Mouse (Mus musculus) kidney, embryonic 14.5 days (tissue): ENCODE measurements around the gene Cacna2d2. TPM values are rescaled to one million over a fixed set of nuclear protein-coding genes. Genes with fewer than 3 reads are reported as not detected.

Experiments used
- ATAC-seq: fragments of 200-750 bp; cut with Nextera tagmentation; 2 replicates; pipeline ENCODE4 v1.8.0; 2017; ENCODE audit warnings: moderate number of reproducible peaks, mild to moderate bottlenecking, moderate TSS enrichment, moderate library complexity; ENCODE audit not compliant: low FRiP score, low TSS enrichment
- H3K27ac ChIP-seq: fragments of 300-500 bp; sonication (generic); 2 replicates; pipeline ENCODE4 v1.5.1; 2014; ENCODE audit warnings: low read depth, mild to moderate bottlenecking, low read length, moderate library complexity, mixed read lengths
- H3K27me3 ChIP-seq: fragments of 300-500 bp; sonication (generic); 2 replicates; pipeline ENCODE4 v1.6.1; 2014; ENCODE audit warnings: mild to moderate bottlenecking, low read length; ENCODE audit not compliant: control insufficient read depth, insufficient read depth
- H3K36me3 ChIP-seq: fragments of 300-500 bp; sonication (generic); 2 replicates; pipeline ENCODE4 v1.6.1; 2014; ENCODE audit warnings: low read length, mixed read lengths; ENCODE audit not compliant: control insufficient read depth, insufficient read depth
- H3K4me1 ChIP-seq: fragments of 300-500 bp; sonication (generic); 2 replicates; pipeline ENCODE4 v1.6.1; 2014; ENCODE audit warnings: low read length, mixed read lengths; ENCODE audit not compliant: control insufficient read depth, insufficient read depth
- H3K4me2 ChIP-seq: fragments of 300-500 bp; sonication (generic); replicated peaks from 2 replicates; pipeline ENCODE4 v1.6.1; 2014; ENCODE audit warnings: low read depth, mild to moderate bottlenecking, low read length
- H3K4me3 ChIP-seq: fragments of 300-500 bp; sonication (generic); 2 replicates; pipeline ENCODE4 v1.5.1; 2014; ENCODE audit warnings: mild to moderate bottlenecking, low read length
- H3K9ac ChIP-seq: fragments of 300-500 bp; sonication (generic); 2 replicates; pipeline ENCODE4 v1.6.1; 2014; ENCODE audit warnings: low read depth, mild to moderate bottlenecking, low read length, moderate library complexity
- H3K9me3 ChIP-seq: fragments of 300-500 bp; sonication (generic); 2 replicates; pipeline ENCODE4 v1.6.1; 2016; ENCODE audit warnings: low read length; ENCODE audit not compliant: control insufficient read depth
- WGBS: fragments of 180-500 bp; shearing (Covaris S2); extraction: QIAGEN DNeasy Blood & Tissue Kit; methylation state at CpG from one replicate; pipeline ENCODE4 v1.1.7; 2014; 5-methylcytosine and 5-hydroxymethylcytosine counted together
- polyA plus RNA-seq: library from polyadenylated mRNA; unstranded; fragments of >200 nt; fragmentation: Nextera tagmentation; extraction: Ambion mirVana; gene quantifications from 2 replicates; pipeline ENCODE4 v1.2.1, GENCODE M21; 2014

Gene Cacna2d2
- polyA plus RNA-seq, 1 experiment from 2014 or later = 0.77 TPM

DNA sequence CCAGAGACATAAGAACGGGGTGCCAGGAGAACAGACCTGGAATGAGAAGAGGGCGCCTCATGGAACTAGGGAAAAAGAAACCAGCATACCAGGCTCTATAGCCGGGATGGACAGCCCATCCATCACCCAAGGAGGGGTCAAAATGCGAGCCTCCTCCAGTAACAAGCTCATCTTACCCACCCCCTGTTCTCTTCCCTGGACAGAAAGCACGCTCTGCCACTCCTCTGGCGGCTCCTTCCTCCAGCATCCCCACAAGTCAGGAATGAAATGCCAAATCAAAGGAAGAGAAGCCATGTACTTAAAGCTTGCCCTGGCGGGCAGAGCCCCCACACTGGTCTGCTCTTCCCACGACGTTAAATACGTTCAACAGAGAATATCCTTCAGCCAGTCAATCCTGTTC, 141.6 kb downstream of the Cacna2d2 start:
- 22% methylated on average over 10 of the region's 10 CpGs for WGBS
- Histone ChIP-seq H3K36me3 (peaks cover 48% of the 10 kb centered on the region), H3K27me3 (no peaks in the 10 kb centered on the region), H3K4me3 (peak overlapping the region; percentile 45), H3K4me1 (peaks cover 22% of the 10 kb centered on the region), H3K4me2 (peak overlapping the region; percentile 77), H3K9me3 (no peaks in the 10 kb centered on the region), H3K27ac (no peak overlapping the region), H3K9ac (0 out of 2 replicates have a peak overlapping the region, but pooled peaks have one; percentile 0)
- ATAC-seq = 0 out of 2 replicates have a peak, but pooled peaks have one; percentile 0

DNA sequence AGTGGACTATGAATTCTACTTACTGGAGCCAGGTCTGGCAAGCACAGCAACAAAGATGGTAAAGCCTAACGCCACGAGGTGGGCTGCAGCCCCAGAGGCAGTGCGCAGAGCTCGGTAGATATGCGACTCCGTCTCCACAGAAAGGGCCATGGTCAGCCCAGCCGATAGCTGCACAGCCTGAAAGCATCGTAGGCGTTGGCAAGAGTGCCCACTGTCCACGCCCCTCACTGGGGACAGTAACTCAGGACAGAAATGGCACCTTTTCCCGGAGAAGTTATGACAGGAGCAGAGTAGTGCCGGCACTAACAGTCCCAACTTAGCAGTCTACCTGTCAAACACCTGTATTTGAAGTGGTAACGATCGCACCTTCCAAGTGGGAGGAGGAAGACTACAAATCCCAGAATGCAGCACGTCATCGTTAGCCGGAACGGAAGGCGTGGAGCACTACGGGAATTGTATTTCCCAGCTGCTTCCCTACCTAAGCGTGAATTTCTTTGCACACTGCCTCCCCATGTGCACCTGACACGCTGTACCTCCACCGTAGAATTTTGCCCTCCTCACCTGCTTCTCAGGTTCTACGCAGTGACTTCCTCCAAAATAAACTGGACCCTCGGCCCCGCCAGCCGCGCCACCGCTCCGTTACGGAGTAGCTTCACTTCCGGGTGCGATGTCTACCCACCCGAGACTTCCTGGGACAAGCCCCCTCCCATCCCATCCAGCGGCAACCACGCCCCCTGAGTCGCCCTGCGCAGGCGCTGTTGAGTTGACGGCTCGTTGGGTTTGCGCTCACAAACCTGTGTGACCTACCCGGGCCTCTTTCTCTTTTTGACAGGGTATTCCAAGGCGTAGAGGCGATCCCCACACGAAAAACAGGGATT, 142.3 kb downstream of the Cacna2d2 start, which contains the start of the genes Cyb561d2 and Nprl2:
Gene Cyb561d2, minus strand, starts transcription at position 720 of the 878 bp plus-strand sequence.
Gene Nprl2, plus strand, starts transcription at position 753 of the 878 bp plus-strand sequence.
- peak; percentile 85 for ATAC-seq
- H3K4me3 ChIP-seq = peak within 1 kb of the TSS; percentile 45
- 1% methylated on average over 46 of the region's 46 CpGs for WGBS
- peak within 1 kb of the TSS; percentile 77 for H3K4me2 ChIP-seq
- peaks cover 18% of the 10 kb centered on the region for H3K4me1 ChIP-seq
- H3K9me3 ChIP-seq = no peaks in the 10 kb centered on the region
- peak within 1 kb of the TSS; percentile 65 for H3K9ac ChIP-seq
- 0 out of 2 replicates have a peak within 1 kb of the TSS, but pooled peaks have one; percentile 44 for H3K27ac ChIP-seq
- H3K27me3 ChIP-seq = no peaks in the 10 kb centered on the region
- H3K36me3 ChIP-seq = peaks cover 46% of the 10 kb centered on the region

DNA sequence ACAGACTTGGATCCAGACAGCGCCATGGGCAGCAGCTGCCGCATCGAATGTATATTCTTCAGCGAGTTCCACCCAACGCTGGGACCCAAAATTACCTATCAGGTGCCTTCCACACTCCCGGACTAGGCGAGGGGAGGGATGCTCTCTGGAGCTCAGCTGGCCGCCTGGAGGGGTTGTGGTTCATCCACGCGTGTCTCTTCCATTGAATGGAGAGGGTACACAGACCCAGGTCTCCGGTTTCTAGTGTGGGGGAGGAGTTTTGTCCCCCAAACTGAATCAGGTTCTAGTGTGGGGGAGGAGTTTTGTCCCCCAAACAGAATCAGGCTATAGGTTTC, 142.9 kb downstream of the Cacna2d2 start:
- H3K4me3 ChIP-seq = peak overlapping the region; percentile 45
- WGBS = under 1% methylated on average over 11 of the region's 11 CpGs
- 0 out of 2 replicates have a peak overlapping the region, but pooled peaks have one; percentile 44 for H3K27ac ChIP-seq
- no peaks in the 10 kb centered on the region for H3K9me3 ChIP-seq
- peaks cover 16% of the 10 kb centered on the region for H3K4me1 ChIP-seq
- H3K4me2 ChIP-seq = peak overlapping the region; percentile 77
- peaks cover 40% of the 10 kb centered on the region for H3K36me3 ChIP-seq
- peak overlapping the region; percentile 65 for H3K9ac ChIP-seq
- ATAC-seq = peak; percentile 24
- H3K27me3 ChIP-seq = no peaks in the 10 kb centered on the region

- Histone ChIP-seq H3K27ac (no peak overlapping the region), H3K4me1 (peaks cover 19% of the 10 kb centered on the region; the same call in 1 of the 2 replicates), H3K4me3 (peak overlapping the region; percentile 45), H3K4me2 (peak overlapping the region; percentile 77), H3K9me3 (no peaks in the 10 kb centered on the region), H3K9ac (peak overlapping the region; percentile 65), H3K36me3 (peaks cover 38% of the 10 kb centered on the region), H3K27me3 (no peaks in the 10 kb centered on the region)
- 35% methylated on average over 8 of the region's 8 CpGs for WGBS
- no peak for ATAC-seq
Observed at GRCm38 (mm10) chr9:107542721-107543120, 143.3 kb downstream of the Cacna2d2 start.

- Histone ChIP-seq H3K4me1 (peaks cover 19% of the 10 kb centered on the region; the same call in 1 of the 2 replicates), H3K27ac (no peak overlapping the region), H3K4me2 (peak overlapping the region; percentile 77), H3K9ac (peak overlapping the region; percentile 65; the same call in 1 of the 2 replicates), H3K27me3 (no peaks in the 10 kb centered on the region), H3K36me3 (peaks cover 32% of the 10 kb centered on the region), H3K9me3 (no peaks in the 10 kb centered on the region), H3K4me3 (no peak overlapping the region)
- ATAC-seq = no peak
- 87% methylated on average over 11 of the region's 11 CpGs for WGBS
Observed at GRCm38 (mm10) chr9:107543299-107543698, 143.9 kb downstream of the Cacna2d2 start.

DNA sequence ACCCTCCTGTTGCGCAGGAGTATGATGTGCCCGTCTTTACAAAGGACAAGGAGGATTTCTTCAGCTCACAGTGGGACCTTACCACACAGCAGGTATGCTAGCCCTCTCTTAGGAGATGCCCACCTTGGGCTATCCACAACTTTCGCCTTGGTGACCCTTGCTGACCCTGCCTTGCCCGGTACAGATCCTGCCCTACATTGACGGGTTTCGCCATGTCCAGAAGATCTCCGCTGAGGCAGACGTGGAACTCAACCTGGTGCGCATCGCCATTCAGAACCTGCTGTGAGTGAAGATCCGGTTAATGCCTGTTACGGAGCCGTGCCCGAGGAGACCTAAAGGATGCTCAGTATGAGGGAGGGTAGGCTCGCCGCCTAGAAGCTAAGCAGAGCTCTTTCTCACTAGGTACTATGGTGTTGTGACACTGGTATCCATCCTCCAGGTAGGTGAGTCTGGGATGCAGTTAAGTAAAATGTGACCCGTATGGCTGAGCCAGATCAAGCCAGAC, 144.8 kb downstream of the Cacna2d2 start:
- no peak overlapping the region for H3K9ac ChIP-seq
- 95% methylated on average over 17 of the region's 17 CpGs for WGBS
- no peak overlapping the region for H3K4me3 ChIP-seq
- no peak overlapping the region for H3K4me2 ChIP-seq
- peaks cover 19% of the 10 kb centered on the region; the same call in 1 of the 2 replicates for H3K4me1 ChIP-seq
- H3K9me3 ChIP-seq = no peaks in the 10 kb centered on the region
- no peak for ATAC-seq
- no peaks in the 10 kb centered on the region for H3K27me3 ChIP-seq
- peaks cover 23% of the 10 kb centered on the region for H3K36me3 ChIP-seq
- no peak overlapping the region for H3K27ac ChIP-seq

- Histone ChIP-seq H3K27ac (no peak overlapping the region), H3K4me1 (peaks cover 19% of the 10 kb centered on the region; the same call in 1 of the 2 replicates), H3K4me3 (no peak overlapping the region), H3K36me3 (peaks cover 18% of the 10 kb centered on the region), H3K9ac (no peak overlapping the region), H3K27me3 (no peaks in the 10 kb centered on the region), H3K4me2 (no peak overlapping the region), H3K9me3 (no peaks in the 10 kb centered on the region)
- WGBS = 93% methylated on average over 12 of the region's 12 CpGs
- no peak for ATAC-seq
Observed at GRCm38 (mm10) chr9:107544729-107545128, 145.3 kb downstream of the Cacna2d2 start.

DNA sequence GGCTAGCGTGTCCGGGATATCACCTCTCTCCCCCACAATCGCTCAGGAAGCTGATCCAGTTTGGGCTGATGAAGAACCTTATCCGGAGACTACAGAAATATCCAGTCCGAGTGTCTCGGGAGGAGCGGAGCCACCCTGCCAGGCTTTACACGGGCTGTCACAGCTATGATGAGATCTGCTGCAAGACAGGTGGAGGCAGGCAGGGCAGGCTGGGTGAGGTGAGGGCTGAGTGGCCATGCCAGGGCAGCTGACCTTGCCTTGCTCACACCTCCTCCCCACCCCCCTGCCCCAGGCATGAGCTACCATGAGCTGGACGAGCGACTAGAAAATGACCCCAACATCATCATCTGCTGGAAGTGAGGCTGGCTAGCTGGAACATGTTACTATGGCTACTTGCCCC, 145.8 kb downstream of the Cacna2d2 start:
- no peak overlapping the region for H3K9ac ChIP-seq
- H3K27ac ChIP-seq = no peak overlapping the region
- WGBS = 86% methylated on average over 10 of the region's 10 CpGs
- peaks cover 14% of the 10 kb centered on the region for H3K36me3 ChIP-seq
- no peak for ATAC-seq
- H3K4me2 ChIP-seq = no peak overlapping the region
- H3K27me3 ChIP-seq = no peaks in the 10 kb centered on the region
- H3K9me3 ChIP-seq = no peaks in the 10 kb centered on the region
- no peak overlapping the region for H3K4me3 ChIP-seq
- peaks cover 19% of the 10 kb centered on the region; the same call in 1 of the 2 replicates for H3K4me1 ChIP-seq

GRCm38 (mm10) chr9:107545602-107546001, 146.2 kb downstream of the Cacna2d2 start:
- H3K9ac ChIP-seq = no peak overlapping the region
- H3K4me2 ChIP-seq = no peak overlapping the region
- no peaks in the 10 kb centered on the region for H3K27me3 ChIP-seq
- no peak overlapping the region for H3K27ac ChIP-seq
- 6% methylated on average over 3 of the region's 3 CpGs for WGBS
- H3K9me3 ChIP-seq = no peaks in the 10 kb centered on the region
- no peak for ATAC-seq
- peaks cover 14% of the 10 kb centered on the region for H3K36me3 ChIP-seq
- no peak overlapping the region for H3K4me3 ChIP-seq
- peaks cover 21% of the 10 kb centered on the region; the same call in 1 of the 2 replicates for H3K4me1 ChIP-seq
